20 mouse cellular contexts compared by ENCODE assay signal in genomic region chr5:133070141-133070540, GRCm38 (mm10).
DNase-seq lines count a peak whose midpoint lies in the region; ATAC-seq lines count a peak whose summit lies in the region.
"Had no signal": no experiment of that assay in that cellular context is flagged by ENCODE, and none has a peak within 500 bp of the region (broad histone marks: within the 10 kb centered on the region; RNA-seq: fewer than 3 reads in every experiment).

No protein-coding gene starts in this region.

- no peak overlapping the region for H3K27ac ChIP-seq in forebrain, embryonic 14.5 days (ENCODE audit: low read depth, low read length)
- H3K27ac ChIP-seq: embryonic facial prominence, embryonic 12.5 days; heart, embryonic 10.5 days; hindbrain, embryonic 12.5 days had no signal

- no peak overlapping the region for H3K4me2 ChIP-seq in forebrain, embryonic 14.5 days (ENCODE audit: low read length)
- H3K4me2 ChIP-seq: embryonic facial prominence, embryonic 12.5 days; hindbrain, embryonic 12.5 days had no signal

- H3K4me3 ChIP-seq in forebrain, embryonic 14.5 days (ENCODE audit: low read depth, low read length), result no peak overlapping the region
- H3K4me3 ChIP-seq: embryonic facial prominence, embryonic 12.5 days; heart, embryonic 10.5 days; hindbrain, embryonic 12.5 days had no signal

- peak; percentile 49; the same call in 1 of the 2 replicates for ATAC-seq in cerebellum, adult (ENCODE audit: insufficient number of reproducible peaks, low FRiP score, low TSS enrichment)
- no peak for ATAC-seq in forebrain, embryonic 14.5 days
- ATAC-seq: forebrain, embryonic 16.5 days; hindbrain, embryonic 16.5 days had no signal

- H3K9ac ChIP-seq in forebrain, embryonic 14.5 days (ENCODE audit: low read length), result no peak overlapping the region
- H3K9ac ChIP-seq: embryonic facial prominence, embryonic 12.5 days; hindbrain, embryonic 12.5 days had no signal

- DNase-seq in cerebellum, postnatal 4 days (ENCODE audit: low spot score in 2 of 2), result no peak
- DNase-seq in cerebellum, adult 9-10 months, result peak; percentile 77
- DNase-seq in cerebellum, postnatal 25 days, result peak; percentile 62 to 68
- no peak for DNase-seq in urinary bladder, postnatal 36 days (ENCODE audit: low spot score in 2 of 2)
- DNase-seq in right cerebral cortex, adult 18-20 months, result no peak
- no peak for DNase-seq in forebrain, embryonic 14.5 days (ENCODE audit: low spot score)
- DNase-seq: adrenal gland, adult 8-10 months; adrenal gland, postnatal 36 days; gastrocnemius, postnatal 10 days; heart, adult 18-20 months; heart, postnatal 10 days; heart, postnatal 4 days; kidney, adult 11 months; kidney, adult 9 months had no signal

- no peaks in the 10 kb centered on the region for H3K27me3 ChIP-seq in forebrain, embryonic 14.5 days (replicated peaks; ENCODE audit: control insufficient read depth, insufficient read depth, low read length)
- H3K27me3 ChIP-seq: embryonic facial prominence, embryonic 12.5 days; hindbrain, embryonic 12.5 days had no signal

- H3K36me3 ChIP-seq in forebrain, embryonic 14.5 days (ENCODE audit: control insufficient read depth, insufficient read depth, low read length), result no peaks in the 10 kb centered on the region
- H3K36me3 ChIP-seq: embryonic facial prominence, embryonic 12.5 days; heart, embryonic 10.5 days; hindbrain, embryonic 12.5 days had no signal

- no peaks in the 10 kb centered on the region for H3K9me3 ChIP-seq in forebrain, embryonic 14.5 days (replicated peaks; ENCODE audit: control insufficient read depth, low read length)
- H3K9me3 ChIP-seq: embryonic facial prominence, embryonic 12.5 days; heart, embryonic 10.5 days; hindbrain, embryonic 12.5 days had no signal

- H3K4me1 ChIP-seq in forebrain, embryonic 14.5 days (ENCODE audit: control insufficient read depth, insufficient read depth, low read length), result no peaks in the 10 kb centered on the region
- H3K4me1 ChIP-seq: embryonic facial prominence, embryonic 12.5 days; heart, embryonic 10.5 days; hindbrain, embryonic 12.5 days had no signal

Comparison
In these comparisons a context has a peak if more than half of its experiments do, and no peak if none do; other contexts are left out.
1. DNase-seq: peak in cerebellum, adult 9-10 months (single experiment) and cerebellum, postnatal 25 days (2 of 2); none in cerebellum, postnatal 4 days (0 of 2), urinary bladder, postnatal 36 days (0 of 2), right cerebral cortex, adult 18-20 months (single experiment) and forebrain, embryonic 14.5 days (single experiment).